Mouse (Mus musculus) stomach, embryonic 15.5 days (tissue): ENCODE results near the gene Arl15. TPM values are rescaled to one million over a fixed set of nuclear protein-coding genes. Genes with fewer than 3 reads are reported as not detected.

Experiments
- ATAC-seq: fragments of 200-750 bp; cut with Nextera tagmentation; 2 replicates; pipeline ENCODE4 v1.8.0; 2017; ENCODE audit warnings: low read depth, moderate number of reproducible peaks, moderate TSS enrichment; ENCODE audit not compliant: insufficient read depth, low FRiP score
- H3K27ac ChIP-seq: fragments of 300-500 bp; sonication (generic); 2 replicates; pipeline ENCODE4 v1.5.1; 2015; ENCODE audit warnings: mild to moderate bottlenecking, inconsistent platforms
- H3K27me3 ChIP-seq: fragments of 300-500 bp; sonication (generic); replicated peaks from 2 replicates; pipeline ENCODE4 v1.6.1; 2015; ENCODE audit warnings: inconsistent platforms
- H3K36me3 ChIP-seq: fragments of 300-500 bp; sonication (generic); 2 replicates; pipeline ENCODE4 v1.6.1; 2015; ENCODE audit warnings: inconsistent platforms
- H3K4me1 ChIP-seq: fragments of 300-500 bp; sonication (generic); 2 replicates; pipeline ENCODE4 v1.6.1; 2015; ENCODE audit warnings: inconsistent platforms
- H3K4me2 ChIP-seq: fragments of 300-500 bp; sonication (generic); 2 replicates; pipeline ENCODE4 v1.6.1; 2015; ENCODE audit warnings: mild to moderate bottlenecking, inconsistent platforms
- H3K4me3 ChIP-seq: fragments of 300-500 bp; sonication (generic); replicated peaks from 2 replicates; pipeline ENCODE4 v1.5.1; 2015; ENCODE audit warnings: inconsistent platforms
- H3K9ac ChIP-seq: fragments of 300-500 bp; sonication (generic); 2 replicates; pipeline ENCODE4 v1.6.1; 2015; ENCODE audit warnings: inconsistent platforms
- H3K9me3 ChIP-seq: fragments of 300-500 bp; sonication (generic); 2 replicates; pipeline ENCODE4 v1.6.1; 2016; ENCODE audit warnings: inconsistent platforms
- WGBS: fragments of 180-500 bp; shearing (Covaris S2); methylation state at CpG from one replicate; pipeline ENCODE4 v1.1.7; 2015; 5-methylcytosine and 5-hydroxymethylcytosine counted together
- polyA plus RNA-seq: library from polyadenylated mRNA; unstranded; fragments of >200 nt; fragmentation: Nextera tagmentation; extraction: Ambion mirVana; gene quantifications from 2 replicates; pipeline ENCODE4 v1.2.1, GENCODE M21; 2015

Arl15 gene
- polyA plus RNA-seq, 1 experiment from 2014 or later = 6.7 TPM

- Histone ChIP-seq H3K4me1 (no peaks in the 10 kb centered on the region), H3K36me3 (no peaks in the 10 kb centered on the region), H3K27me3 (no peaks in the 10 kb centered on the region), H3K4me3 (no peak overlapping the region), H3K9me3 (no peaks in the 10 kb centered on the region), H3K9ac (no peak overlapping the region), H3K27ac (no peak overlapping the region), H3K4me2 (no peak overlapping the region)
- WGBS = 76% methylated on average over 9 of the region's 9 CpGs
- ATAC-seq = no peak
These were observed 216.2 kb downstream of the Arl15 start for GRCm38 (mm10) chr13:114010521-114010920.

GRCm38 (mm10) chr13:114011019-114011418 lies 216.7 kb downstream of the Arl15 start:
- H3K9ac ChIP-seq = no peak overlapping the region
- no peaks in the 10 kb centered on the region for H3K36me3 ChIP-seq
- no peak; the same call in 1 of the 2 replicates for ATAC-seq
- 77% methylated on average over 12 of the region's 12 CpGs for WGBS
- H3K4me3 ChIP-seq = no peak overlapping the region
- no peak overlapping the region for H3K27ac ChIP-seq
- H3K27me3 ChIP-seq = no peaks in the 10 kb centered on the region
- no peaks in the 10 kb centered on the region for H3K9me3 ChIP-seq
- H3K4me2 ChIP-seq = no peak overlapping the region
- no peaks in the 10 kb centered on the region for H3K4me1 ChIP-seq

GRCm38 (mm10) chr13:114017928-114018327 lies 223.6 kb downstream of the Arl15 start:
- H3K4me2 ChIP-seq = 0 out of 2 replicates have a peak overlapping the region, but pooled peaks have one; percentile 13
- no peaks in the 10 kb centered on the region for H3K36me3 ChIP-seq
- 48% methylated on average over 8 of the region's 8 CpGs for WGBS
- peak overlapping the region; percentile 40; the same call in 1 of the 2 replicates for H3K27ac ChIP-seq
- H3K4me3 ChIP-seq = no peak overlapping the region
- H3K9ac ChIP-seq = no peak overlapping the region
- 0 out of 2 replicates have a peak, but pooled peaks have one; percentile 53 for ATAC-seq
- no peaks in the 10 kb centered on the region for H3K4me1 ChIP-seq
- no peaks in the 10 kb centered on the region for H3K27me3 ChIP-seq
- H3K9me3 ChIP-seq = no peaks in the 10 kb centered on the region

- H3K9ac ChIP-seq = no peak overlapping the region
- no peaks in the 10 kb centered on the region for H3K9me3 ChIP-seq
- no peak overlapping the region for H3K4me3 ChIP-seq
- no peak overlapping the region for H3K27ac ChIP-seq
- H3K36me3 ChIP-seq = no peaks in the 10 kb centered on the region
- H3K4me2 ChIP-seq = no peak overlapping the region
- H3K27me3 ChIP-seq = no peaks in the 10 kb centered on the region
- H3K4me1 ChIP-seq = no peaks in the 10 kb centered on the region
- WGBS = 81% methylated on average over 7 of the region's 7 CpGs
- ATAC-seq = no peak
These were observed 229.2 kb downstream of the Arl15 start for GRCm38 (mm10) chr13:114023541-114023940.

GRCm38 (mm10) chr13:114026306-114026705 lies 232.0 kb downstream of the Arl15 start:
- Histone ChIP-seq H3K36me3 (no peaks in the 10 kb centered on the region), H3K27me3 (no peaks in the 10 kb centered on the region), H3K4me3 (no peak overlapping the region), H3K4me2 (no peak overlapping the region), H3K9me3 (no peaks in the 10 kb centered on the region), H3K27ac (no peak overlapping the region), H3K4me1 (no peaks in the 10 kb centered on the region), H3K9ac (no peak overlapping the region)
- WGBS = 83% methylated on average over 6 of the region's 6 CpGs
- no peak for ATAC-seq

GRCm38 (mm10) chr13:114026751-114027150 lies 232.4 kb downstream of the Arl15 start:
- no peak for ATAC-seq
- H3K36me3 ChIP-seq = no peaks in the 10 kb centered on the region
- H3K4me2 ChIP-seq = no peak overlapping the region
- H3K9me3 ChIP-seq = no peaks in the 10 kb centered on the region
- H3K9ac ChIP-seq = no peak overlapping the region
- H3K4me3 ChIP-seq = no peak overlapping the region
- no peak overlapping the region for H3K27ac ChIP-seq
- 89% methylated on average over 7 of the region's 7 CpGs for WGBS
- H3K4me1 ChIP-seq = no peaks in the 10 kb centered on the region
- H3K27me3 ChIP-seq = no peaks in the 10 kb centered on the region

GRCm38 (mm10) chr13:114048071-114048470 lies 253.8 kb downstream of the Arl15 start:
- Histone ChIP-seq H3K4me3 (no peak overlapping the region), H3K27me3 (no peaks in the 10 kb centered on the region), H3K27ac (no peak overlapping the region), H3K9ac (no peak overlapping the region), H3K9me3 (no peaks in the 10 kb centered on the region), H3K36me3 (no peaks in the 10 kb centered on the region), H3K4me1 (no peaks in the 10 kb centered on the region), H3K4me2 (no peak overlapping the region)
- no peak for ATAC-seq
- 56% methylated on average over 10 of the region's 10 CpGs for WGBS

GRCm38 (mm10) chr13:114048688-114049087 lies 254.4 kb downstream of the Arl15 start:
- no peak for ATAC-seq
- no peak overlapping the region for H3K9ac ChIP-seq
- no peak overlapping the region for H3K4me3 ChIP-seq
- H3K9me3 ChIP-seq = no peaks in the 10 kb centered on the region
- H3K4me2 ChIP-seq = no peak overlapping the region
- no peaks in the 10 kb centered on the region for H3K4me1 ChIP-seq
- H3K36me3 ChIP-seq = no peaks in the 10 kb centered on the region
- WGBS = 66% methylated on average over 3 of the region's 3 CpGs
- H3K27ac ChIP-seq = no peak overlapping the region
- no peaks in the 10 kb centered on the region for H3K27me3 ChIP-seq

- Histone ChIP-seq H3K9me3 (no peaks in the 10 kb centered on the region), H3K27ac (no peak overlapping the region), H3K27me3 (no peaks in the 10 kb centered on the region), H3K4me1 (no peaks in the 10 kb centered on the region), H3K4me3 (no peak overlapping the region), H3K9ac (no peak overlapping the region), H3K4me2 (no peak overlapping the region), H3K36me3 (no peaks in the 10 kb centered on the region)
- 45% methylated on average over 9 of the region's 9 CpGs for WGBS
- no peak for ATAC-seq
These were observed 257.0 kb downstream of the Arl15 start for GRCm38 (mm10) chr13:114051151-114051850.

GRCm38 (mm10) chr13:114052426-114053205 lies 258.3 kb downstream of the Arl15 start:
- no peak for ATAC-seq
- no peaks in the 10 kb centered on the region for H3K36me3 ChIP-seq
- no peak overlapping the region for H3K27ac ChIP-seq
- no peaks in the 10 kb centered on the region for H3K9me3 ChIP-seq
- H3K4me1 ChIP-seq = no peaks in the 10 kb centered on the region
- no peak overlapping the region for H3K4me3 ChIP-seq
- H3K9ac ChIP-seq = no peak overlapping the region
- H3K27me3 ChIP-seq = no peaks in the 10 kb centered on the region
- no peak overlapping the region for H3K4me2 ChIP-seq
- WGBS = 59% methylated on average over 15 of the region's 15 CpGs

- 93% methylated on average over 2 of the region's 2 CpGs for WGBS
- H3K36me3 ChIP-seq = no peaks in the 10 kb centered on the region
- H3K4me2 ChIP-seq = no peak overlapping the region
- no peaks in the 10 kb centered on the region for H3K9me3 ChIP-seq
- H3K9ac ChIP-seq = no peak overlapping the region
- H3K27ac ChIP-seq = no peak overlapping the region
- no peaks in the 10 kb centered on the region for H3K4me1 ChIP-seq
- no peaks in the 10 kb centered on the region for H3K27me3 ChIP-seq
- no peak for ATAC-seq
- H3K4me3 ChIP-seq = no peak overlapping the region
These were observed 259.0 kb downstream of the Arl15 start for GRCm38 (mm10) chr13:114053261-114053660.

- H3K36me3 ChIP-seq = no peaks in the 10 kb centered on the region
- WGBS = 80% methylated on average over 9 of the region's 9 CpGs
- H3K4me2 ChIP-seq = no peak overlapping the region
- ATAC-seq = no peak
- H3K4me3 ChIP-seq = no peak overlapping the region
- H3K27ac ChIP-seq = no peak overlapping the region
- no peak overlapping the region for H3K9ac ChIP-seq
- no peaks in the 10 kb centered on the region for H3K27me3 ChIP-seq
- H3K4me1 ChIP-seq = no peaks in the 10 kb centered on the region
- H3K9me3 ChIP-seq = no peaks in the 10 kb centered on the region
These were observed 261.4 kb downstream of the Arl15 start for GRCm38 (mm10) chr13:114055686-114056085.
